In the genomic region with DNA sequence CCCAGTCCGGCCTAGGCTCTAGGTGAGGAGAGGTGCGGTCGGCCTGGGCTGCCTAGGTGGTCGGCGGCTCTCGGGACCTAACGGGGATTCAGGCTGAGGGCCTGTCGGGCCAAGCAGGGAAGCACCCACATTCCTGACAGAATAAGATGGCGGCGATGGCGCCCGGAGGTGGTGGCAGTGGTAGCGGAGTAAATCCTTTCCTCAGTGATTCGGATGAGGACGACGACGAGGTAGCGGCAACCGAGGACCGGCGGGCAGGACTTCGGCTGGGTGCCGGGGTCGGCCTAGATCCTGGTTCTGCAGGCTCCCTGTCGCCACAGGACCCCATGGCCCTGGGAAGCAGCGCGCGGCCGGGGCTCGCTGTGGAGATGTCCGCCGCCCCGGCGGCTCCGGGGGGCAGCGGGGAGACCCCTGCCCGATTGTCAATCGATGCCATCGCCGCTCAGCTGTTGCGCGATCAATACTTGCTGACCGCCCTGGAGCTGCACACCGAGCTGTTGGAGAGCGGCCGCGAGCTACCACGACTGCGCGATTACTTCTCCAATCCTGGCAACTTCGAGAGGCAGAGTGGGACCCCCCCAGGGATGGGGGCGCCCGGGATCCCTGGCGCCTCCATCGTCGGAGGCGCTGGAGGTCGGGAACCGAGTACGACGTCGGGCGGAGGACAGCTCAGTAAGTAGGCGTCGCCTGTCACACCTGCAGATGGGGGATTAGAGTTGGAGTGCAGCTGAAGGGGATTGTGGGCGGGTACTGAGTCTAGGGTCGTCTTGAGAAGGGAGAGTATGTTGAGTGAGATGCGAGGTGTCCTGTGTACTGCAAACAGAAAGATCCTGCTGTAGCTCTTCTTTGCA, we compare ENCODE assay signal across 8 mouse cellular contexts. TPM values are rescaled to one million over a fixed set of nuclear protein-coding genes. Genes with fewer than 3 reads are reported as not detected.
DNase-seq lines count a peak whose midpoint lies in the region; ATAC-seq lines count a peak whose summit lies in the region.

No protein-coding gene starts in this region.

- no peak for ATAC-seq in megakaryocyte, adult 5-6 weeks (ENCODE audit: poor library complexity, severe bottlenecking)
- peak; percentile 47 for ATAC-seq in forebrain, embryonic 12.5 days (ENCODE audit: low FRiP score)
- peak; percentile 44 for ATAC-seq in kidney, embryonic 15.5 days (replicated peaks; ENCODE audit: low FRiP score)
- ATAC-seq in megakaryocyte progenitor cell, adult 5-6 weeks (replicated peaks; ENCODE audit: poor library complexity): 0 out of 2 replicates have a peak, but pooled peaks have one; percentile 2
- ATAC-seq in stomach, embryonic 16.5 days (ENCODE audit: insufficient read depth, low FRiP score): no peak; the same call in 1 of the 2 replicates

- peaks cover 24% of the 10 kb centered on the region for H3K36me3 ChIP-seq in megakaryocyte, embryonic 14.5 days (replicated peaks; ENCODE audit: low read length)
- peaks cover 3% of the 10 kb centered on the region; the same call in 1 of the 2 replicates for H3K36me3 ChIP-seq in forebrain, embryonic 12.5 days (replicated peaks)
- H3K36me3 ChIP-seq in kidney, embryonic 15.5 days: no peaks in the 10 kb centered on the region; the same call in 1 of the 2 replicates
- H3K36me3 ChIP-seq in stomach, embryonic 16.5 days (ENCODE audit: control insufficient read depth, insufficient read depth, low read length): no peaks in the 10 kb centered on the region

- H3K4me3 ChIP-seq in megakaryocyte, embryonic 14.5 days (replicated peaks): peak overlapping the region; percentile 100
- peak overlapping the region; percentile 92 for H3K4me3 ChIP-seq in forebrain, embryonic 12.5 days (replicated peaks)
- H3K4me3 ChIP-seq in kidney, embryonic 15.5 days (replicated peaks): peak overlapping the region; percentile 91
- H3K4me3 ChIP-seq in stomach, embryonic 16.5 days (replicated peaks; ENCODE audit: low read length): peak overlapping the region; percentile 98

- peak overlapping the region; percentile 82 for H3K27ac ChIP-seq in forebrain, embryonic 12.5 days
- peak overlapping the region; percentile 63 for H3K27ac ChIP-seq in kidney, embryonic 15.5 days
- H3K27ac ChIP-seq in stomach, embryonic 16.5 days (ENCODE audit: low read length): peak overlapping the region; percentile 81

- H3K27me3 ChIP-seq in megakaryocyte, embryonic 14.5 days (replicated peaks): no peaks in the 10 kb centered on the region
- no peaks in the 10 kb centered on the region for H3K27me3 ChIP-seq in forebrain, embryonic 12.5 days
- no peaks in the 10 kb centered on the region for H3K27me3 ChIP-seq in kidney, embryonic 15.5 days
- H3K27me3 ChIP-seq in stomach, embryonic 16.5 days (ENCODE audit: control insufficient read depth, insufficient read depth, low read length): no peaks in the 10 kb centered on the region

- peak; percentile 59 for DNase-seq in ZHBTc4 (ENCODE audit: low read depth, low spot score)
- no peak for DNase-seq in cerebellum, adult 9-10 months

- WGBS in forebrain, embryonic 12.5 days: under 1% methylated on average over 68 of the region's 68 CpGs
- WGBS in kidney, embryonic 15.5 days: under 1% methylated on average over 67 of the region's 68 CpGs
- under 1% methylated on average over 68 of the region's 68 CpGs for WGBS in stomach, embryonic 16.5 days

- H3K9me3 ChIP-seq in megakaryocyte, embryonic 14.5 days: no peaks in the 10 kb centered on the region
- no peaks in the 10 kb centered on the region for H3K9me3 ChIP-seq in forebrain, embryonic 12.5 days
- no peaks in the 10 kb centered on the region for H3K9me3 ChIP-seq in kidney, embryonic 15.5 days (replicated peaks)
- H3K9me3 ChIP-seq in stomach, embryonic 16.5 days (replicated peaks; ENCODE audit: control insufficient read depth, low read length): no peaks in the 10 kb centered on the region

- peak overlapping the region; percentile 84 for H3K9ac ChIP-seq in forebrain, embryonic 12.5 days
- H3K9ac ChIP-seq in kidney, embryonic 15.5 days: peak overlapping the region; percentile 84
- peak overlapping the region; percentile 93 for H3K9ac ChIP-seq in stomach, embryonic 16.5 days (ENCODE audit: low read length)

- peaks cover 32% of the 10 kb centered on the region for H3K4me1 ChIP-seq in megakaryocyte, embryonic 14.5 days
- H3K4me1 ChIP-seq in forebrain, embryonic 12.5 days: peaks cover 22% of the 10 kb centered on the region
- peaks cover 22% of the 10 kb centered on the region for H3K4me1 ChIP-seq in kidney, embryonic 15.5 days
- H3K4me1 ChIP-seq in stomach, embryonic 16.5 days (ENCODE audit: control insufficient read depth, insufficient read depth, low read length): peaks cover 3% of the 10 kb centered on the region; the same call in 1 of the 2 replicates

- H3K4me2 ChIP-seq in forebrain, embryonic 12.5 days: peak overlapping the region; percentile 88
- peak overlapping the region; percentile 82 for H3K4me2 ChIP-seq in kidney, embryonic 15.5 days
- H3K4me2 ChIP-seq in stomach, embryonic 16.5 days (ENCODE audit: low read depth, low read length): peak overlapping the region; percentile 86

RNA-seq across cellular contexts. Expression of gene Relch, which starts 0.5 kb away (rescaled TPM):
- polyA plus RNA-seq in megakaryocyte, embryonic 14.5 days (2012; ENCODE audit: insufficient read depth, low replicate concordance): 25.5 and 40.6 TPM in 2 replicates
- total RNA-seq in megakaryocyte, adult 5-6 weeks (2015): 48.7 and 57.3 TPM in 2 replicates
- 45.0 and 47.5 TPM in 2 replicates for total RNA-seq in megakaryocyte, adult 5-6 weeks (2017)
- polyA plus RNA-seq in forebrain, embryonic 12.5 days (2016; fragmentation: Nextera tagmentation; extraction: Ambion mirVana): 39.8 and 40.6 TPM in 2 replicates
- 23.9 and 24.2 TPM in 2 replicates for polyA plus RNA-seq in kidney, embryonic 15.5 days (2015; fragmentation: Nextera tagmentation; extraction: Ambion mirVana)
- 55.3 and 63.4 TPM in 2 replicates for total RNA-seq in megakaryocyte progenitor cell, adult 5-6 weeks (2015)
- 38.2 and 44.2 TPM in 2 replicates for total RNA-seq in megakaryocyte progenitor cell, adult 5-6 weeks (2017)
- polyA plus RNA-seq in stomach, embryonic 16.5 days (2015; fragmentation: Nextera tagmentation; extraction: Ambion mirVana): 21.6 and 26.6 TPM in 2 replicates

RNA-seq across cellular contexts. Expression of gene Pign, which starts 0.7 kb away (rescaled TPM):
- polyA plus RNA-seq in megakaryocyte, embryonic 14.5 days (2012; ENCODE audit: insufficient read depth, low replicate concordance): 0.84 and 1.9 TPM in 2 replicates
- total RNA-seq in megakaryocyte, adult 5-6 weeks (2015): 15.3 and 15.7 TPM in 2 replicates
- 18.0 and 48.9 TPM in 2 replicates for total RNA-seq in megakaryocyte, adult 5-6 weeks (2017)
- 15.5 and 18.3 TPM in 2 replicates for polyA plus RNA-seq in forebrain, embryonic 12.5 days (2016; fragmentation: Nextera tagmentation; extraction: Ambion mirVana)
- 14.0 and 15.2 TPM in 2 replicates for polyA plus RNA-seq in kidney, embryonic 15.5 days (2015; fragmentation: Nextera tagmentation; extraction: Ambion mirVana)
- total RNA-seq in megakaryocyte progenitor cell, adult 5-6 weeks (2015): 28.5 and 32.8 TPM in 2 replicates
- 32.9 and 73.1 TPM in 2 replicates for total RNA-seq in megakaryocyte progenitor cell, adult 5-6 weeks (2017)
- 13.4 and 14.1 TPM in 2 replicates for polyA plus RNA-seq in stomach, embryonic 16.5 days (2015; fragmentation: Nextera tagmentation; extraction: Ambion mirVana)

Comparison
In these comparisons a context has a peak if more than half of its experiments do, and no peak if none do; other contexts are left out.
1. ATAC-seq: peak in forebrain, embryonic 12.5 days (single experiment), kidney, embryonic 15.5 days (single experiment) and megakaryocyte progenitor cell, adult 5-6 weeks (single experiment); none in megakaryocyte, adult 5-6 weeks (single experiment) and stomach, embryonic 16.5 days (single experiment).
2. Peak in every context shown above with its lines, with median percentiles within 50 percentile points of each other: H3K4me3 ChIP-seq, H3K27ac ChIP-seq, H3K4me2 ChIP-seq and H3K9ac ChIP-seq.